7 mouse cellular contexts compared by ENCODE assay signal in the genomic region with DNA sequence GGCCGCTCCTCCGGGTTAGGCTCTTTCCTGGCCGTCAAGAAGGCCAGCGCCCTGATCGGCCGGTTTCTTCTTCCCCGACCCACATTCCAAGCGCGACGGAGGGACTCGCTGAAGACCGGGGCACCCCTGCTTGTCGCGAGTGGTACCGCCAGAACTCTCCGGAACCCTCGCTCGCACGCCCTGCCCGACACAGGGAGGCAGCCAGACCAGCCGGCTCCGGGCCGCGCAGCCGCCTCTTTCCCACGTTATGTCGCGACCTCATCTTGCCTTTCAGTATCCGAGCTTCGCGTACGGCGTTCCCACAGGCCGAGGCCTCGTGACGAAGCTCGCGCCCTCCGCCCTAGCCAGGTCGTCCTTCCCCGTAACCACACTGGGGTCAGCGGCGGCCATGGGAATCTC. TPM values are rescaled to one million over a fixed set of nuclear protein-coding genes. Genes with fewer than 3 reads are reported as not detected.
A peak's percentile ranks its signal among the peaks of the same experiment; 100 is the strongest.
DNase-seq lines count a peak whose midpoint lies in the region; ATAC-seq and TF ChIP-seq lines count a peak whose summit lies in the region.

No protein-coding gene starts in this region.

- H3K4me2 ChIP-seq in forebrain, embryonic 13.5 days, result peak overlapping the region; percentile 97
- H3K4me2 ChIP-seq in liver, embryonic 13.5 days, result peak overlapping the region; percentile 95

- peak overlapping the region; percentile 95 for H3K27ac ChIP-seq in spleen, adult 2 months (ENCODE audit: insufficient read depth, low read length)
- H3K27ac ChIP-seq in forebrain, embryonic 13.5 days, result peak overlapping the region; percentile 98
- H3K27ac ChIP-seq in liver, embryonic 13.5 days, result peak overlapping the region; percentile 98

- peak overlapping the region; percentile 93 for H3K4me3 ChIP-seq in spleen, adult 2 months (ENCODE audit: extremely low read depth, insufficient read depth, insufficient read length)
- peak overlapping the region; percentile 100 for H3K4me3 ChIP-seq in forebrain, embryonic 13.5 days
- H3K4me3 ChIP-seq in liver, embryonic 13.5 days (replicated peaks), result peak overlapping the region; percentile 91

- H3K4me1 ChIP-seq in spleen, adult 2 months (ENCODE audit: control insufficient read depth, insufficient read depth, insufficient read length), result 0 out of 2 replicates have a peak, but pooled peaks cover 7% of the 10 kb centered on the region
- H3K4me1 ChIP-seq in forebrain, embryonic 13.5 days, result peaks cover 31% of the 10 kb centered on the region
- peaks cover 63% of the 10 kb centered on the region for H3K4me1 ChIP-seq in liver, embryonic 13.5 days (replicated peaks)

- peak overlapping the region; percentile 100 for H3K9ac ChIP-seq in forebrain, embryonic 13.5 days
- H3K9ac ChIP-seq in liver, embryonic 13.5 days, result peak overlapping the region; percentile 98

- no peaks in the 10 kb centered on the region for H3K27me3 ChIP-seq in spleen, adult 2 months (ENCODE audit: control insufficient read depth, insufficient read depth, low read length)
- H3K27me3 ChIP-seq in forebrain, embryonic 13.5 days, result no peaks in the 10 kb centered on the region
- H3K27me3 ChIP-seq in liver, embryonic 13.5 days, result no peaks in the 10 kb centered on the region

- peaks cover 38% of the 10 kb centered on the region for H3K36me3 ChIP-seq in spleen, adult 2 months (ENCODE audit: control insufficient read depth, insufficient read depth, low read length)
- peaks cover 74% of the 10 kb centered on the region for H3K36me3 ChIP-seq in forebrain, embryonic 13.5 days (ENCODE audit: poor library complexity, severe bottlenecking)
- peaks cover 82% of the 10 kb centered on the region for H3K36me3 ChIP-seq in liver, embryonic 13.5 days

- no peak for DNase-seq in spleen, adult 2 months (ENCODE audit: low read depth in 1 of 2, low spot score in 2 of 2)
- no peak for DNase-seq in spleen, adult 18-20 months
- no peak for DNase-seq in liver, embryonic 13.5 days
- DNase-seq in urinary bladder, postnatal 10 days (ENCODE audit: low spot score), result no peak
- no peak for DNase-seq in adipocyte (ENCODE audit: low spot score)
- DNase-seq in spleen, adult 12 weeks (ENCODE audit: low spot score), result no peak

- peak; percentile 6; the same call in 1 of the 2 replicates for ATAC-seq in forebrain, embryonic 13.5 days
- ATAC-seq in liver, embryonic 13.5 days (ENCODE audit: low read depth), result no peak; the same call in 1 of the 2 replicates

- no peaks in the 10 kb centered on the region for H3K9me3 ChIP-seq in forebrain, embryonic 13.5 days (replicated peaks)
- H3K9me3 ChIP-seq in liver, embryonic 13.5 days (replicated peaks), result no peaks in the 10 kb centered on the region

- under 1% methylated on average over 43 of the region's 43 CpGs for WGBS in spleen, adult 2 months
- under 1% methylated on average over 43 of the region's 43 CpGs for WGBS in forebrain, embryonic 13.5 days
- WGBS in liver, embryonic 13.5 days (ENCODE audit: insufficient replicate concordance), result under 1% methylated on average over 43 of the region's 43 CpGs

- no peak for TF ChIP-seq POLR2A in spleen, adult 2 months (IDR thresholded peaks at IDR 0.05; ENCODE audit: low read depth, low read length)

- TF ChIP-seq CTCF in spleen, adult 2 months (IDR thresholded peaks at IDR 0.05; ENCODE audit: extremely low read depth, insufficient read depth, insufficient read length, insufficient replicate concordance), result no peak

RNA-seq across cellular contexts. Expression of gene Eif4a1, which starts 0.5 kb away (rescaled TPM):
- 172 and 196 TPM in 2 replicates for polyA plus RNA-seq in spleen, adult 2 months (2012; rRNA removed)
- 654 and 701 TPM in 2 replicates for polyA plus RNA-seq in forebrain, embryonic 13.5 days (2015; fragmentation: Nextera tagmentation; extraction: Ambion mirVana)
- polyA plus RNA-seq in liver, embryonic 13.5 days (2015; fragmentation: Nextera tagmentation; extraction: Ambion mirVana), result 351 and 453 TPM in 2 replicates

RNA-seq across cellular contexts. Expression of gene Cd68, which starts 5.8 kb away (rescaled TPM):
- polyA plus RNA-seq in spleen, adult 2 months (2012; rRNA removed), result 103 and 114 TPM in 2 replicates
- 4.4 and 5.2 TPM in 2 replicates for polyA plus RNA-seq in forebrain, embryonic 13.5 days (2015; fragmentation: Nextera tagmentation; extraction: Ambion mirVana)
- 17.3 and 17.4 TPM in 2 replicates for polyA plus RNA-seq in liver, embryonic 13.5 days (2015; fragmentation: Nextera tagmentation; extraction: Ambion mirVana)

RNA-seq across cellular contexts. Expression of gene Mpdu1, which starts 9.3 kb away (rescaled TPM):
- polyA plus RNA-seq in spleen, adult 2 months (2012; rRNA removed), result 63.6 and 74.2 TPM in 2 replicates
- polyA plus RNA-seq in forebrain, embryonic 13.5 days (2015; fragmentation: Nextera tagmentation; extraction: Ambion mirVana), result 89.4 and 95.2 TPM in 2 replicates
- polyA plus RNA-seq in liver, embryonic 13.5 days (2015; fragmentation: Nextera tagmentation; extraction: Ambion mirVana), result 36.9 and 39.2 TPM in 2 replicates

RNA-seq across cellular contexts. Expression of gene Senp3, which starts 10.2 kb away (rescaled TPM):
- 32.6 and 36.1 TPM in 2 replicates for polyA plus RNA-seq in spleen, adult 2 months (2012; rRNA removed)
- 93.7 and 99.6 TPM in 2 replicates for polyA plus RNA-seq in forebrain, embryonic 13.5 days (2015; fragmentation: Nextera tagmentation; extraction: Ambion mirVana)
- 37.3 and 38.6 TPM in 2 replicates for polyA plus RNA-seq in liver, embryonic 13.5 days (2015; fragmentation: Nextera tagmentation; extraction: Ambion mirVana)

RNA-seq across cellular contexts. Expression of gene Tnfsf13, which starts 13.9 kb away (rescaled TPM):
- 4.6 and 4.9 TPM in 2 replicates for polyA plus RNA-seq in spleen, adult 2 months (2012; rRNA removed)
- polyA plus RNA-seq in forebrain, embryonic 13.5 days (2015; fragmentation: Nextera tagmentation; extraction: Ambion mirVana), result 0.15 and 0.43 TPM in 2 replicates
- polyA plus RNA-seq in liver, embryonic 13.5 days (2015; fragmentation: Nextera tagmentation; extraction: Ambion mirVana), result 0.10 TPM in 1 of 2 replicates, not detected in the other
